12 mouse cellular contexts compared by ENCODE assay signal in the genomic region with DNA sequence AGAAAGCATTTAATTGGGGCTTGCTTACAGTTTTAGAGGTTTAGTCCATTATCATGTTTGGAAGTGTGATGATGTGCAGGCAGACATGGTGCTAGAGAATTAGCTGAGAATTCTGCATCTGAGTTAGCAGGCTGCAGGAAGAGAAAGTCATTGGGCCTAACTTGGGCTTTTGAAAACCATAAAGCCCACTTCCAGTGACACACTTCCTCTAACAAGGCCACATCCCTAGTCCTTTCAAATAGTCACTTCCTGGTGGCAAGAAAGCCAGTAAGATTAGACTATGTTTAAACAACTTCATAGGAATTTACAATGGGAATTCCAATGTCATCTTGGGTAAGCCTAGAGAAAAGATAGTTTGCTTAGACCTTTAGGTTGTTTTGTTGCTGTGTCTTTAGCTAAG.
"Had no signal": no experiment of that assay in that cellular context is flagged by ENCODE, and none has a peak within 500 bp of the region (broad histone marks: within the 10 kb centered on the region; RNA-seq: fewer than 3 reads in every experiment).

No protein-coding gene starts in this region.

- H3K4me3 ChIP-seq: layer of hippocampus, adult 2 months; left cerebral cortex, adult 2 months; limb, embryonic 10.5 days; midbrain, embryonic 13.5 days; neural tube, embryonic 13.5 days had no signal

- H3K4me1 ChIP-seq: limb, embryonic 10.5 days; midbrain, embryonic 13.5 days; neural tube, embryonic 13.5 days had no signal

- H3K4me2 ChIP-seq: liver, embryonic 11.5 days; midbrain, embryonic 13.5 days; neural tube, embryonic 13.5 days had no signal

- DNase-seq: kidney, adult 18-20 months; kidney, postnatal 10 days; kidney, postnatal 4 days; lung, postnatal 4 days; right cerebral cortex, postnatal 14 days; thymus, postnatal 4 days had no signal

- H3K9ac ChIP-seq: midbrain, embryonic 13.5 days; neural tube, embryonic 13.5 days had no signal

- ATAC-seq: midbrain, embryonic 13.5 days had no signal

- H3K27ac ChIP-seq: layer of hippocampus, adult 2 months; left cerebral cortex, adult 2 months; limb, embryonic 10.5 days; midbrain, embryonic 13.5 days; neural tube, embryonic 13.5 days had no signal

- H3K36me3 ChIP-seq: limb, embryonic 10.5 days; midbrain, embryonic 13.5 days; neural tube, embryonic 13.5 days had no signal

- H3K9me3 ChIP-seq: limb, embryonic 10.5 days; midbrain, embryonic 13.5 days; neural tube, embryonic 13.5 days had no signal

- H3K27me3 ChIP-seq: midbrain, embryonic 13.5 days; neural tube, embryonic 13.5 days had no signal
